Mouse (Mus musculus) liver, adult 2 months (tissue): ENCODE data around the gene Mast3.

Experiments
- CTCF ChIP-seq: fragments of 200-500 bp; IDR thresholded peaks from 2 replicates; pipeline ENCODE4 v1.5.1; 2011; ENCODE audit warnings: low read depth, low read length, control low read depth
- POLR2A ChIP-seq: fragments of 200-500 bp; IDR thresholded peaks from 2 replicates; pipeline ENCODE4 v1.6.1; 2011; ENCODE audit warnings: low read length, control low read depth; ENCODE audit not compliant: insufficient read depth; ENCODE audit errors: extremely low read depth

DNA sequence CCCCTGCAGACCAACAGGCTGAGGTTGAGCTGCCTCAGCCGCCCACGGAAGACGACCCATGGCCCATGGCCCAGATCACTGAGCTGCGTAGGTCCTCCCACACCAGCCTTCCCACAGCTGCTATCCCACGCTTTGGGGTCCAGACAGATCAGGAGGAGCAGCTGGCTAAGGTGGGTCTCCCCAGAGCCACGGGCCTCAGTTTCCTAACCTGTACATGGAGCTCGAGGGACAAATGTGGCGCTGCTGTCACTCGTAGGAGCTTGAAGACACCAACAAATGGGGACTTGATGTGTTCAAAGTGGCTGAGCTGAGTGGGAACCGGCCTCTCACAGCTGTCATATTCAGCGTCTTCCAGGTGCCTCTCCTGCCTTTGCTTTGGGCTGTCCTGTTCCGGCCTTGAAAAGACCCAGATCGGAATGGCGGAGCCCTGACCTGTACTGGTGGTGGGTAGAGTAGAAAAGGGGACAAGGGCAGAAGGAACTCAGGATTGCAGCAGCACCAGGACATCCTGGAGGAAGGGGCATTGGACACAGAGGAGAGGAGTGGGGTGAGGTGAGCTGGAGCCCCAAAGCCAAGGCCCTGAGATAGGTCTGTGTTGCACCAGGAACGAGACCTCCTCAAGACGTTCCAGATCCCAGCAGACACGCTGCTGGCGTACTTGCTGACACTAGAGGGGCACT, 57.5 kb downstream of the Mast3 start:
- TF ChIP-seq POLR2A (no peak), CTCF (no peak)
